Mouse (Mus musculus): ENCODE results near the gene Tef. TPM values are rescaled to one million over a fixed set of nuclear protein-coding genes. Genes with fewer than 3 reads are reported as not detected.

Gene Tef
- polyA plus RNA-seq, 1 experiment from 2014 or later: 28.9 TPM

DNA sequence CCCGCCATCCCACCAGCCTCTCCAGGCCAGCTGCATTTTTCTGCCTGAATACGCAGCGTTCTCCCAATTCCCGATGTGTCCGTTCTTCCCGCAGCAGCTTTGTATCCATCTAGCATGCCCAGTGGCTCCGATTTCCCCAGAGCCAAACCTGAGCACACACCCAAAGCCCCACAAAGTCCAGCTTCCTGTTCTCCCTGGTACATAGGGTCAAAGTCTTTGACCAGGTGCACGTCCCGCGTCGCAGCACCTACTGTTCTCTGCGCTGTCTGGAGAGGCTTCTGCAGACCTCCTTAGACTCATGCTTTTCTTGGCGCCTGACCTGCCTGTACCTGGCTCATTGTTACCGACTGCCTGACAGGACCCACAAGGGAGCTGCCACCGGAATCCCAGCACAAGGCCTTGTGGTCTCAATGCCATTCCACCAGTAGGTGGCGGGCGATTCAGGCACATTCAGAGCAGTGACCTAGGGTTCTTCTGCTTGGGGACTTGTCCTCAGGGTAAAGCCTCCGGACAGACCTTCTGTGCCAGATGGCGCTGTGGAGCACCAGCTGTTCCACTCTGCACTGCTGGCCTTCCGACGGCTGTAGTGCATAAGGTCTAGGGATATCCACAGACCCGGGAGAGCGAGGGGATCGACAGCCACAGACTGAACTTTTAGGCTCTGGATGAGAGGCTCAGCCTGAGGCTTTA is 29.1 kb downstream of the Tef start:
- 18% methylated on average over 24 of the region's 24 CpGs for WGBS
- no peak overlapping the region for H3K27ac ChIP-seq
- H3K36me3 ChIP-seq: peaks cover 19% of the 10 kb centered on the region
- H3K27me3 ChIP-seq: no peaks in the 10 kb centered on the region
- H3K4me1 ChIP-seq: peaks cover 23% of the 10 kb centered on the region
- no peaks in the 10 kb centered on the region for H3K9me3 ChIP-seq
- ATAC-seq (ENCODE audit: insufficient number of reproducible peaks, low FRiP score, low TSS enrichment, low read depth): peak; percentile 55
- H3K4me3 ChIP-seq: no peak overlapping the region; the same call in 1 of the 2 replicates
- H3K4me2 ChIP-seq: peak overlapping the region; percentile 5; the same call in 1 of the 2 replicates
- H3K9ac ChIP-seq: no peak overlapping the region

GRCm38 (mm10) chr15:81832219-81832618 is 30.0 kb downstream of the Tef start:
- ATAC-seq (ENCODE audit: insufficient number of reproducible peaks, low FRiP score, low TSS enrichment, low read depth): no peak
- 86% methylated on average over 3 of the region's 3 CpGs for WGBS

GRCm38 (mm10) chr15:81833481-81833880 is 31.3 kb downstream of the Tef start:
- 74% methylated on average over 4 of the region's 4 CpGs for WGBS
- no peak for ATAC-seq (ENCODE audit: insufficient number of reproducible peaks, low FRiP score, low TSS enrichment, low read depth)
- Histone ChIP-seq H3K9ac (no peak overlapping the region), H3K9me3 (no peaks in the 10 kb centered on the region), H3K4me1 (peaks cover 34% of the 10 kb centered on the region), H3K4me3 (no peak overlapping the region), H3K4me2 (no peak overlapping the region), H3K27me3 (no peaks in the 10 kb centered on the region), H3K36me3 (peaks cover 3% of the 10 kb centered on the region; the same call in 1 of the 2 replicates), H3K27ac (no peak overlapping the region)

More at GRCm38 (mm10) chr15:81832219-81832618, 30.0 kb downstream of the Tef start:
- no peaks in the 10 kb centered on the region for H3K9me3 ChIP-seq
- H3K9ac ChIP-seq: no peak overlapping the region
- no peak overlapping the region for H3K27ac ChIP-seq
- H3K4me2 ChIP-seq: no peak overlapping the region
- no peaks in the 10 kb centered on the region for H3K27me3 ChIP-seq
- peaks cover 32% of the 10 kb centered on the region for H3K4me1 ChIP-seq
- H3K4me3 ChIP-seq: no peak overlapping the region
- peaks cover 10% of the 10 kb centered on the region; the same call in 1 of the 2 replicates for H3K36me3 ChIP-seq

DNA sequence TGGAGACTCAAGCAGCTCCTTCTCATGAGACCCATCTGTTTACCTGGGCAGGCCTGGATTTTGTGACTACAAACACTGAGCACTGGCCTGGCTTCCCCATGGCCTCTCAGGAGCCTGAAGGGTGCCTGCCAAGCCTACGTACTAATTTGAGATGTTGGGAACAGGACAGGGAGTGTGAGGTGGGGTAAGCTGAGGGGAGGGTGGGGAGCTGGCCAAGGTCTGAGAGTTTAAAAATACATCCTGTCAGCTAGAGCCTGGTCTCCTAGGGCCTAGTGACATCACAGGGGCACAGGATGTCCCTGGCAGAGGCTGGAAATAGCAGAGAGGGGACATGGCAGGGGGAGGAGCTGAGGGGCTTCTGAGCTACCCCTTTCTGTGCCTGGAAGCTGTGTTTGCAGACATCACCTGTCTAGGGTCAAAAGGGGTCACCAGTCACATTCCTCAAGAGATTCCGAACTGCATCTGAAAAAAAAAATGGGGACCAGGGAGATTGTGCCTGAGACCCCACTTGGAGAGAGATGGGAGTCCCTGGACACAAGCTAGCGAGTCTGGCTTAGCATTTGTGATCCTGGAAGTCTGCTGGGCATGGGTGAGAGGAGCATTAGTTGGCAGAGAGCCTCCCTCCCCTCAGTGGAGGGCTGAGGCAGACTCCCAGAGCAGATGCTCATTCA is 32.1 kb downstream of the Tef start:
- WGBS: 50% methylated on average over 3 of the region's 3 CpGs
- Histone ChIP-seq H3K4me2 (no peak overlapping the region), H3K4me1 (peaks cover 39% of the 10 kb centered on the region), H3K9me3 (no peaks in the 10 kb centered on the region), H3K27ac (no peak overlapping the region), H3K27me3 (no peaks in the 10 kb centered on the region), H3K4me3 (no peak overlapping the region), H3K9ac (no peak overlapping the region), H3K36me3 (no peaks in the 10 kb centered on the region)
- ATAC-seq (ENCODE audit: insufficient number of reproducible peaks, low FRiP score, low TSS enrichment, low read depth): no peak

DNA sequence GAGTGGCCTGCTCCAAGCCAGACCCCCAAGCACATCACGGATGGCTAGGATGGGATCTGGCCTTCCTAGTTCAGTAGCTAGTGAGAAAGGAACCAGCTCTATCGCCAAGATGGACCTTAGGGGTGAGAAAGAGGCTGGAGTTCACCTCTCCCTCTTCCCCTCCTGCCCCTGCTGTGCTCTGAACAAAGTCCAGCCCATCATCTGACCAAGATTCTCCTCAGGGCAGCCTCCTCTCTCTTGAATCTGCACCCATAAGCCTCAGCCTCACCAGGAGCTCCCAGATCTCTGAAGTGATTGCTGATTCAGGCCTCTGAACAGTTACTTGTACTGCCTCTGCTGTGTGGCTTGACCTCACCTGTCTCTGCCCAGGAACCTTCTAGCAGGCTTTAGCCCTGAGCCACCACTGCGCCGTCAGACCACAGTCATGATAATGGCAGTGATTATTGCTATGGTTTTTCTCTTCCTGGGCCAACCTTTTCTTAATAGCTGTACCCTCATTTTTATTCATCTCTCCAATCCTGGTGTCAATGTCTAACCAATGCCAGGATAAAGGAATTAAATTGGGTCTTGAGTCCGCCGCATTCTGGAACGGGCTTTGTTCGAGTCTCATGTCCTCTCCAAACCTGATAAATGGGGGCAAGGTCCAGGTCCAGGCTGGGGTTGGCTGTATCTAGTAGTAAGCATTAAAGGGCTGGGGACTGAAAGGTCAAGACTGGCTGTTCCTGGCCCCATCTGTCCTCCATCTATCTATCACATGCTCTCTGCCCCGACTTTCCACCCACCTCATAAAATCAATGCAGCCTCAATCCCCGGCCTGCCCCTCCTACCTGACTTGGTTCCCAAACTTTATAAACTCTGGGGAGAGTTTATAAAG is 33.0 kb downstream of the Tef start:
- WGBS: 58% methylated on average over 10 of the region's 10 CpGs
- Histone ChIP-seq H3K9me3 (no peaks in the 10 kb centered on the region), H3K9ac (0 out of 2 replicates have a peak overlapping the region, but pooled peaks have one; percentile 7), H3K27ac (no peak overlapping the region), H3K4me3 (peak overlapping the region; percentile 36; the same call in 1 of the 2 replicates), H3K4me2 (peak overlapping the region; percentile 66), H3K36me3 (no peaks in the 10 kb centered on the region), H3K4me1 (peaks cover 48% of the 10 kb centered on the region), H3K27me3 (no peaks in the 10 kb centered on the region)
- no peak for ATAC-seq (ENCODE audit: insufficient number of reproducible peaks, low FRiP score, low TSS enrichment, low read depth)

GRCm38 (mm10) chr15:81836124-81836821 is 34.1 kb downstream of the Tef start:
- Histone ChIP-seq H3K9ac (peak overlapping the region; percentile 7), H3K36me3 (no peaks in the 10 kb centered on the region), H3K27me3 (no peaks in the 10 kb centered on the region), H3K27ac (peak overlapping the region; percentile 68), H3K4me2 (peak overlapping the region; percentile 66), H3K9me3 (no peaks in the 10 kb centered on the region), H3K4me1 (peaks cover 45% of the 10 kb centered on the region), H3K4me3 (peak overlapping the region; percentile 36)
- WGBS: 2% methylated on average over 33 of the region's 33 CpGs
- ATAC-seq (ENCODE audit: insufficient number of reproducible peaks, low FRiP score, low TSS enrichment, low read depth): peak; percentile 84

- no peak overlapping the region for H3K9ac ChIP-seq
- peak overlapping the region; percentile 68; the same call in 1 of the 2 replicates for H3K27ac ChIP-seq
- H3K36me3 ChIP-seq: no peaks in the 10 kb centered on the region
- no peaks in the 10 kb centered on the region for H3K9me3 ChIP-seq
- H3K4me3 ChIP-seq: no peak overlapping the region
- H3K4me2 ChIP-seq: peak overlapping the region; percentile 66
- 64% methylated on average over 7 of the region's 7 CpGs for WGBS
- peaks cover 40% of the 10 kb centered on the region for H3K4me1 ChIP-seq
- no peaks in the 10 kb centered on the region for H3K27me3 ChIP-seq
- no peak for ATAC-seq (ENCODE audit: insufficient number of reproducible peaks, low FRiP score, low TSS enrichment, low read depth)
Observed at GRCm38 (mm10) chr15:81836966-81837920, 35.0 kb downstream of the Tef start.

DNA sequence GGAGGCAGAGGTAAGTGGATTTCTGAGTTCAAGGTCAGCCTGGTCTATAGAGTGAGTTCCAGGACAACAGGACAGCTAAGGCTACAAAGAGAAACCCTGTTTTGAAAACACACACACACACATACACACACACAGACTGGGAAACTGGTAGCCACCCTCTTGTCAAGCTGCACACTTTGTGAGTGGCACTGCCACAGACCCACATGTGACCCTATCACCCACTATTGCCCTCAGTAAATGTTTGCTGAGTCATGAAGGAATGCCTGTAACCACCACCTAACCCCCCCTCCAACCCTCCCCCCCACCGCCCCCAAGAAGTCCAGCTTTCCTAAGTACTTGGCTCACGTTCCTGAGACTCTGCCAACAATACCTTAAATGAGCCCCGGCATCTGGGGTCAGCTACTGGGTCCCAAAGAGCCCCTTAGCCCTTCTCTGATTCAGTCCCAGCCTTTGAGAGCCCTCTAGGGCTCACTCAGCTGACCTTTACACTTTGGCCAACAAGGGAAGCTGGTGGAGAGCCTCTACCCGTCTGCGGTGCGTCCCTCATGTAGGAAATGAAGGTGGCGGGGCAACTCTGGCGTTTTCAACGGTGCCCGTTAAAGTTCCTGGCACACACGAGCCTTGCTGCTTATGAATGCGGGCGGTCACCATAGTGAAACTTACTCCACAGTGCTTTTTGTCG is 36.5 kb downstream of the Tef start:
- Histone ChIP-seq H3K27ac (no peak overlapping the region), H3K27me3 (no peaks in the 10 kb centered on the region), H3K4me2 (no peak overlapping the region), H3K36me3 (no peaks in the 10 kb centered on the region), H3K9ac (no peak overlapping the region), H3K4me3 (no peak overlapping the region), H3K4me1 (peaks cover 40% of the 10 kb centered on the region), H3K9me3 (no peaks in the 10 kb centered on the region)
- 55% methylated on average over 14 of the region's 14 CpGs for WGBS
- ATAC-seq (ENCODE audit: insufficient number of reproducible peaks, low FRiP score, low TSS enrichment, low read depth): no peak

DNA sequence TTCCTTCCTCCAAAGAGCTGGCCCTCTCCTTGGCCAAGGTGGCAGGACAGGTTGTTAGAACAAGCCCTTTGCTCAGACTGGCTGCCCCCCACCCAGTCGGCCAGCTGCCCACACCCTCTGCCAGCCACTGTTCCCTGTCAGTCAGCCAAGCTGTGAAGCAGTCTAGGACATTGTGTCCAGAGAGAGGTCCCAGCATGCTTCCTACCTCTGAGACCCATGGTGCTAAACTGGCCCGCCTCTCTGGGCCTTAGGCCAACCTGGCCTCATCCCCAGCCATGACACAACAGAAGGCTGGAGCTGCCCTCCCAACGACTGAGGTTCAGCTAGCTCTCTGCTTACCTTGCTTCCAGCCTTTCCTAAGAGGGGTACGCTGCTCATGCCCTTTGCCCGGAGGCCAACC is 37.4 kb downstream of the Tef start:
- H3K27me3 ChIP-seq: no peaks in the 10 kb centered on the region
- H3K4me3 ChIP-seq: no peak overlapping the region
- H3K27ac ChIP-seq: no peak overlapping the region
- no peaks in the 10 kb centered on the region for H3K9me3 ChIP-seq
- no peaks in the 10 kb centered on the region for H3K36me3 ChIP-seq
- no peak overlapping the region for H3K9ac ChIP-seq
- H3K4me2 ChIP-seq: no peak overlapping the region
- peaks cover 34% of the 10 kb centered on the region for H3K4me1 ChIP-seq
- ATAC-seq (ENCODE audit: insufficient number of reproducible peaks, low FRiP score, low TSS enrichment, low read depth): no peak
- WGBS: 64% methylated on average over 5 of the region's 5 CpGs

- ATAC-seq (ENCODE audit: insufficient number of reproducible peaks, low FRiP score, low TSS enrichment, low read depth): no peak
- Histone ChIP-seq H3K9me3 (no peaks in the 10 kb centered on the region), H3K9ac (no peak overlapping the region), H3K27ac (no peak overlapping the region), H3K27me3 (no peaks in the 10 kb centered on the region), H3K4me1 (peaks cover 34% of the 10 kb centered on the region), H3K36me3 (no peaks in the 10 kb centered on the region), H3K4me3 (no peak overlapping the region), H3K4me2 (no peak overlapping the region)
- 90% methylated on average over 7 of the region's 7 CpGs for WGBS
Observed at GRCm38 (mm10) chr15:81840306-81840705, 38.1 kb downstream of the Tef start.

All from limb, embryonic 15.5 days (tissue).